Mouse (Mus musculus): Measurements from ENCODE around the gene Rhod. TPM values are rescaled to one million over a fixed set of nuclear protein-coding genes. Genes with fewer than 3 reads are reported as not detected.

Rhod gene
- total and polyA plus RNA-seq, 3 experiments = 5.3 to 8.5 (median 5.5) TPM

DNA sequence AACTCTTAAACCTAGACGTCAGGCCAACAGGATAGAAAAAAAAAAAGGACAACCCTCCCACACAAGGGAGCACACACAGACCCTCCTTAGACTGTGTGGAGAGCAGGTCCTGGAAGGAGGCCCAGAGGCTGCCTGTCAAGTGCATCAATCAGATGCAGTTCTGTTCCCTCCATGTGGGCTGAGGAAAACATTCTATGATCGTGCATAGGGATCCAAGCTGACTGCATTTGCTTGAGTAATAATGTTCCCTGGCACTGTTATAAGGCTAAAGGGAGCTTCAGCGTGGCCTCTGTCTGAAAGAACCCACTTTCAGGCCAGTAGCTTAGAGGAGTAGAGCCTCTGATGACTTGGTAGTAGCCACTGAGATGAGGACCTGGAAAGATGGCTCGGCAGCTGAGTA, 13.3 kb upstream of the Rhod start:
- 57% methylated on average over 4 of the region's 4 CpGs for WGBS
- no peak for DNase-seq
- H3K27ac ChIP-seq = no peak overlapping the region

DNA sequence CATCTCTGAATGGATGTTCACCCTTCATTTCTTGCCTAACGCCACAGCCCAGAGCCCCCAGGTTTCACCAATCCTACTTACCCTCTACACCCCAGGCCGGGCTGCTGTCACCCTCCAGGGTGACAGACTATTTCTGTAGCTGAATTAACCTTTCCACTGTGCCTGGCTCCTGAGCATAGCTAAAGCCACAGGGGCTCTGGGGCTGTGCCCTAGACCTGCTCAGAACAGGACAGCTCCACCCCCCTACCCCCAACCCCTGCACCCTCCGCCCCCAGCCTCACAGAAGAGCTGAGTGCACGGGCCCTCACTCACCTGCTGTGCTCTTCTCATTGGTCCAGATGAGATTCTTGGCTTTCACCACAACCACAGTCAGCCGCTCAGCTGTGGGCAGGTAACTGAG, 12.7 kb upstream of the Rhod start:
- Histone ChIP-seq H3K9ac (ENCODE audit: low read depth, low read length) (no peak overlapping the region), H3K36me3 (ENCODE audit: control insufficient read depth, insufficient read depth, low read length) (no peaks in the 10 kb centered on the region), H3K4me3 (no peak overlapping the region), H3K79me2 (replicated peaks; ENCODE audit: control insufficient read depth, insufficient read depth, low read length) (no peaks in the 10 kb centered on the region), H3K27me3 (ENCODE audit: control insufficient read depth, insufficient read depth, low read length) (no peaks in the 10 kb centered on the region; the same call in 1 of the 2 replicates), H3K4me1 (ENCODE audit: control insufficient read depth, insufficient read depth, low read length) (no peaks in the 10 kb centered on the region), H3K27ac (no peak overlapping the region)
- no peak for TF ChIP-seq EP300 (IDR thresholded peaks at IDR 0.05; ENCODE audit: insufficient read depth, low read depth, low read length)
- DNase-seq = no peak
- intact Hi-C loops (cut with DNase I) = no loop called here
- WGBS = 75% methylated on average over 5 of the region's 5 CpGs

More for the DNA sequence above, 13.3 kb upstream of the Rhod start:
- no peak overlapping the region for H3K9ac ChIP-seq (ENCODE audit: low read depth, low read length)
- H3K4me3 ChIP-seq = no peak overlapping the region
- intact Hi-C loops (cut with DNase I) = no loop called here
- TF ChIP-seq CTCF (IDR thresholded peaks at IDR 0.05) (no peak), POLR2A (IDR thresholded peaks at IDR 0.05; ENCODE audit: insufficient read depth, low read depth, low read length) (no peak), EP300 (IDR thresholded peaks at IDR 0.05; ENCODE audit: insufficient read depth, low read depth, low read length) (no peak)
- no peaks in the 10 kb centered on the region for H3K36me3 ChIP-seq (ENCODE audit: control insufficient read depth, insufficient read depth, low read length)
- H3K27me3 ChIP-seq (ENCODE audit: control insufficient read depth, insufficient read depth, low read length) = no peaks in the 10 kb centered on the region; the same call in 1 of the 2 replicates
- no peaks in the 10 kb centered on the region for H3K79me2 ChIP-seq (replicated peaks; ENCODE audit: control insufficient read depth, insufficient read depth, low read length)
- H3K4me1 ChIP-seq (ENCODE audit: control insufficient read depth, insufficient read depth, low read length) = no peaks in the 10 kb centered on the region

DNA sequence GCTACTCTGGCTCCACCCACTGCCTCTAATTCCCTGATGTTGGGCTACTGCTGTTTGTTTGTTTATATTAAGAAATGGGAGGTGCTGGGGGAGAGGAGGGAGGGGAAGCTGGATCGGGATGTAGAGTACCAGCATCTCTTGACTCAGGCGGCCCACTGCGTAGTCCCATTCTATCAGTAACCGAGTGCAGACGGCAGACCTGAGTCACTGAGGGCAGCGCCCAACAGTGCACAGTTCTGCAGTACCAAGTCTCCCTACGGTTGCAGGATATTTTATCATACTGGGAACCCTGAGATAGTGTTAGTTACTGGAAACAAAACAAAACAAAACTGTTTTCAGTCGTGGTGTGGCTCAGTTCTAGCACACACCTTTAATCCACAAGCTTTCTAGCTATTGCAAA, 11.9 kb upstream of the Rhod start:
- no peak for DNase-seq
- H3K27me3 ChIP-seq (ENCODE audit: control insufficient read depth, insufficient read depth, low read length) = no peaks in the 10 kb centered on the region
- no peak overlapping the region for H3K27ac ChIP-seq
- H3K4me3 ChIP-seq = no peak overlapping the region
- no peaks in the 10 kb centered on the region for H3K4me1 ChIP-seq (ENCODE audit: control insufficient read depth, insufficient read depth, low read length)
- intact Hi-C loops (cut with DNase I) = no loop called here
- no peaks in the 10 kb centered on the region for H3K36me3 ChIP-seq (ENCODE audit: control insufficient read depth, insufficient read depth, low read length)
- 51% methylated on average over 8 of the region's 8 CpGs for WGBS
- no peak overlapping the region for H3K9ac ChIP-seq (ENCODE audit: low read depth, low read length)
- no peaks in the 10 kb centered on the region for H3K79me2 ChIP-seq (replicated peaks; ENCODE audit: control insufficient read depth, insufficient read depth, low read length)
- TF ChIP-seq CTCF (IDR thresholded peaks at IDR 0.05) (no peak), EP300 (IDR thresholded peaks at IDR 0.05; ENCODE audit: insufficient read depth, low read depth, low read length) (no peak), POLR2A (IDR thresholded peaks at IDR 0.05; ENCODE audit: insufficient read depth, low read depth, low read length) (no peak)

DNA sequence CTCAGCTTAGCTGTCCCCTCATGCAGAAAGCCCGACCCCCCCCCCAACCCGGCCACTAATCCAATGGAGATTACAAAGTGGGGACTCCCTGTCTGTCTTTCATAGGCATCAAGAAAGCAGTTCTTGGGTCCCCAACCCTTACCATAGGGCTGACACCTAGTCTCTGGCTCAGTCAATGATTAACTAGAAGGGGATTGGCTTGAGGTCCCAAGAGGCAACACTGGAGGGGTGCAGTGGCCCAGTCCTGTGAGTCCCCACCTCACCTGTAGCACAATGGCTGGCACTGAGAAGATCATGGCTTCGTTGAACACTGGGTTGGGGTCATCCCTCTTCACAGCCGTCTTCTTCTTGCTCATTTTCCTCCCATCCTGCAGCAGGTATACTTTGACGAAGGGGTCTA, 11.4 kb upstream of the Rhod start:
- WGBS = 85% methylated on average over 5 of the region's 5 CpGs
- intact Hi-C loops (cut with DNase I) = no loop called here
- Histone ChIP-seq H3K4me1 (ENCODE audit: control insufficient read depth, insufficient read depth, low read length) (no peaks in the 10 kb centered on the region), H3K36me3 (ENCODE audit: control insufficient read depth, insufficient read depth, low read length) (no peaks in the 10 kb centered on the region), H3K79me2 (replicated peaks; ENCODE audit: control insufficient read depth, insufficient read depth, low read length) (no peaks in the 10 kb centered on the region), H3K27me3 (ENCODE audit: control insufficient read depth, insufficient read depth, low read length) (no peaks in the 10 kb centered on the region), H3K9ac (ENCODE audit: low read depth, low read length) (no peak overlapping the region), H3K4me3 (no peak overlapping the region), H3K27ac (no peak overlapping the region)
- DNase-seq = no peak
- no peak for TF ChIP-seq CTCF (IDR thresholded peaks at IDR 0.05)

DNA sequence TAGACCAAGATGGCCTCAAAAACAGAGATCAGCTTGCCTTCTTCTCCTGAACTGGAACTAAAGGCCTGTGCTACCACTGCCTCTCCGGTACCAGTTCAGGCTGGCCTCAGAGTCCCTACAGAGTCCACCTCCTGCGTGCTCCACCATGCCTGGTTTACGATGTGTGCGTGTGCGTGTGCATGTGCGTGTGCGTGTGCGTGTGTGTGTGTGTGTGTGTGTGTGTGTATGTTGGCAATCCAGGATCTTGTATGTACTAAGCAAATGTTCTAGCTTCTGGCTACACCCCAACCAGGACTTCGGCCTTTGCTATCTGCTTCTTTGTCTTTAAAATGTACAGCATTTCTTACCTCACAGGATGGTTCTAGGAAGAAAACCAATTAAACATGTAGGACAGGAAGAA, 10.0 kb upstream of the Rhod start:
- WGBS = 97% methylated on average over 9 of the region's 9 CpGs
- Histone ChIP-seq H3K27ac (no peak overlapping the region), H3K4me1 (ENCODE audit: control insufficient read depth, insufficient read depth, low read length) (no peaks in the 10 kb centered on the region), H3K9ac (ENCODE audit: low read depth, low read length) (no peak overlapping the region), H3K36me3 (ENCODE audit: control insufficient read depth, insufficient read depth, low read length) (no peaks in the 10 kb centered on the region), H3K79me2 (replicated peaks; ENCODE audit: control insufficient read depth, insufficient read depth, low read length) (no peaks in the 10 kb centered on the region), H3K4me3 (no peak overlapping the region), H3K27me3 (ENCODE audit: control insufficient read depth, insufficient read depth, low read length) (no peaks in the 10 kb centered on the region)
- intact Hi-C loops (cut with DNase I) = no loop called here
- no peak for TF ChIP-seq CTCF (IDR thresholded peaks at IDR 0.05)
- TF ChIP-seq EP300 (IDR thresholded peaks at IDR 0.05; ENCODE audit: insufficient read depth, low read depth, low read length) = no peak
- no peak for TF ChIP-seq POLR2A (IDR thresholded peaks at IDR 0.05; ENCODE audit: insufficient read depth, low read depth, low read length)
- no peak for DNase-seq

DNA sequence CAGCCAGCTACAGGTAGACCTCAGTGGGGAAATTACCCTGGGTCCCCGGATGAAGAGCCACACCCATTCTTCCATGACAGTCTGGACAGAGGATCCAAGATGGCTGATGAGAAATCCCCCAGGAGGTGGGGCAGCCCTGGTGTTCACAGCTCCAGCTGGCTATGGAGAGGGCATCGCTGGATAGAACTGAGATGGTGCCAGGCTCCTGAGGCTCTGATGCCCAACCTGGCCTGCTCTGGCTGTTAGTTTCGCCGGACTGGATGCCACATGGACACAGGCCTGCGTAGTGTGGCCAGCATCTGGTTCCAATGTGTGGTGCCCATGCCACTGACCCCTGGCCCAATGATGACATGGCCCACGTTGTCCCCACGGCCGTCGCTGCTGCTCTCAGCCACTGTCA, 8.2 kb upstream of the Rhod start:
- Histone ChIP-seq H3K79me2 (replicated peaks; ENCODE audit: control insufficient read depth, insufficient read depth, low read length) (no peaks in the 10 kb centered on the region), H3K4me1 (ENCODE audit: control insufficient read depth, insufficient read depth, low read length) (no peaks in the 10 kb centered on the region), H3K4me3 (no peak overlapping the region), H3K9ac (ENCODE audit: low read depth, low read length) (no peak overlapping the region), H3K27ac (no peak overlapping the region), H3K36me3 (ENCODE audit: control insufficient read depth, insufficient read depth, low read length) (no peaks in the 10 kb centered on the region), H3K27me3 (ENCODE audit: control insufficient read depth, insufficient read depth, low read length) (no peaks in the 10 kb centered on the region)
- DNase-seq = no peak
- TF ChIP-seq CTCF (IDR thresholded peaks at IDR 0.05) = no peak
- no peak for TF ChIP-seq EP300 (IDR thresholded peaks at IDR 0.05; ENCODE audit: insufficient read depth, low read depth, low read length)
- intact Hi-C loops (cut with DNase I) = no loop called here
- 89% methylated on average over 9 of the region's 9 CpGs for WGBS
